In the genomic region with DNA sequence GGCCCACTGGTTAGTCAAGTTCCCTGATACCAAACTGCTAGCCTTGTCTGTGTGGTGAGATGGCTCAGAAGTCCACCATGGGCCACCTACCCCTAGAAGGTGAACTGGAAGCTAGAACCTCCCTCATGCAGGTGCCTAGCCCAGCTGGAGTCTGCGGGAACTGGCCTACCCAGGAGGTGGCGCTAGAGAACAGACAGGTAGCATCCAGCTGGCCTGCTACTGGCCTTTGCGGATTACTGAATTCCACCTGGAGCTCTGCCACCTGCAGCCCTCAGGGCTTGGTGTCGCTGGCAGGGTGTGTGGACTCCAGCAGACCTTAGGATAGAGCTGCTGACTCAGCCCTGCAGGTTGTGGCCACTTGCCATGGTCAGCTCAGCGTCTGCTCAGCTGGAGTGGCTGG, we compare ENCODE assay signal across 8 mouse cellular contexts.
A peak's percentile ranks its signal among the peaks of the same experiment; 100 is the strongest.
DNase-seq lines count a peak whose midpoint lies in the region; ATAC-seq lines count a peak whose summit lies in the region.

No protein-coding gene starts in this region.

- DNase-seq in kidney, adult 18-20 months: peak; percentile 75
- DNase-seq in B cell, adult 2 months: peak; percentile 2 to 14
- DNase-seq in adrenal gland, postnatal 10 days: peak; percentile 76
- peak; percentile 19 for DNase-seq in embryonic facial prominence, embryonic 14.5 days (ENCODE audit: low spot score)
- peak; percentile 56 for DNase-seq in limb, embryonic 10.5 days (ENCODE audit: low spot score)
- DNase-seq in testis, postnatal 10 days (ENCODE audit: low spot score): peak; percentile 75

- H3K27me3 ChIP-seq in kidney, embryonic 16.5 days (ENCODE audit: insufficient read depth, low read length): no peaks in the 10 kb centered on the region
- H3K27me3 ChIP-seq in embryonic facial prominence, embryonic 14.5 days (replicated peaks; ENCODE audit: control insufficient read depth, insufficient read depth, low read length): no peaks in the 10 kb centered on the region
- H3K27me3 ChIP-seq in limb, embryonic 10.5 days (ENCODE audit: low read depth, poor library complexity, severe bottlenecking): no peaks in the 10 kb centered on the region

- no peak for ATAC-seq in kidney, embryonic 16.5 days (ENCODE audit: low FRiP score, low TSS enrichment)
- peak; percentile 37; the same call in 1 of the 2 replicates for ATAC-seq in embryonic facial prominence, embryonic 14.5 days (ENCODE audit: low read depth)
- ATAC-seq in megakaryocyte progenitor cell, adult 5-6 weeks (replicated peaks; ENCODE audit: poor library complexity): no peak

- H3K4me1 ChIP-seq in kidney, embryonic 16.5 days (ENCODE audit: insufficient read depth, low read length): no peaks in the 10 kb centered on the region
- H3K4me1 ChIP-seq in embryonic facial prominence, embryonic 14.5 days (ENCODE audit: control insufficient read depth, insufficient read depth, low read length): no peaks in the 10 kb centered on the region
- H3K4me1 ChIP-seq in limb, embryonic 10.5 days: peaks cover 4% of the 10 kb centered on the region; the same call in 1 of the 2 replicates

- no peak overlapping the region for H3K27ac ChIP-seq in kidney, embryonic 16.5 days (ENCODE audit: low read length)
- no peak overlapping the region for H3K27ac ChIP-seq in embryonic facial prominence, embryonic 14.5 days (replicated peaks; ENCODE audit: low read depth, low read length)
- H3K27ac ChIP-seq in limb, embryonic 10.5 days: no peak overlapping the region

- no peaks in the 10 kb centered on the region for H3K9me3 ChIP-seq in kidney, embryonic 16.5 days (ENCODE audit: low read length)
- H3K9me3 ChIP-seq in embryonic facial prominence, embryonic 14.5 days (ENCODE audit: control insufficient read depth, low read length): no peaks in the 10 kb centered on the region
- H3K9me3 ChIP-seq in limb, embryonic 10.5 days (replicated peaks): no peaks in the 10 kb centered on the region

- H3K4me2 ChIP-seq in kidney, embryonic 16.5 days (replicated peaks; ENCODE audit: low read depth, low read length): no peak overlapping the region
- H3K4me2 ChIP-seq in embryonic facial prominence, embryonic 14.5 days (ENCODE audit: low read depth, low read length): no peak overlapping the region

- H3K36me3 ChIP-seq in kidney, embryonic 16.5 days (ENCODE audit: insufficient read depth, low read length): no peaks in the 10 kb centered on the region
- H3K36me3 ChIP-seq in embryonic facial prominence, embryonic 14.5 days (ENCODE audit: control insufficient read depth, insufficient read depth, low read length): no peaks in the 10 kb centered on the region
- H3K36me3 ChIP-seq in limb, embryonic 10.5 days: no peaks in the 10 kb centered on the region

- WGBS in kidney, embryonic 16.5 days: 26% methylated on average over 5 of the region's 5 CpGs
- 15% methylated on average over 5 of the region's 5 CpGs for WGBS in embryonic facial prominence, embryonic 14.5 days
- 21% methylated on average over 5 of the region's 5 CpGs for WGBS in limb, embryonic 10.5 days

- no peak overlapping the region for H3K4me3 ChIP-seq in kidney, embryonic 16.5 days (ENCODE audit: low read length)
- no peak overlapping the region for H3K4me3 ChIP-seq in embryonic facial prominence, embryonic 14.5 days (ENCODE audit: low read depth, low read length)
- no peak overlapping the region for H3K4me3 ChIP-seq in limb, embryonic 10.5 days

- no peak overlapping the region for H3K9ac ChIP-seq in kidney, embryonic 16.5 days (replicated peaks; ENCODE audit: low read length)
- H3K9ac ChIP-seq in embryonic facial prominence, embryonic 14.5 days (ENCODE audit: low read depth, low read length): no peak overlapping the region

Comparison
In these comparisons a context has a peak if more than half of its experiments do, and no peak if none do; other contexts are left out.
1. DNase-seq: peak in every context shown above with its lines; median percentile 76 in adrenal gland, postnatal 10 days; 75 in kidney, adult 18-20 months; 75 in testis, postnatal 10 days; 56 in limb, embryonic 10.5 days; 19 in embryonic facial prominence, embryonic 14.5 days; 8 in B cell, adult 2 months.